Comparison of ENCODE assay signal across 14 mouse cellular contexts in the genomic region with DNA sequence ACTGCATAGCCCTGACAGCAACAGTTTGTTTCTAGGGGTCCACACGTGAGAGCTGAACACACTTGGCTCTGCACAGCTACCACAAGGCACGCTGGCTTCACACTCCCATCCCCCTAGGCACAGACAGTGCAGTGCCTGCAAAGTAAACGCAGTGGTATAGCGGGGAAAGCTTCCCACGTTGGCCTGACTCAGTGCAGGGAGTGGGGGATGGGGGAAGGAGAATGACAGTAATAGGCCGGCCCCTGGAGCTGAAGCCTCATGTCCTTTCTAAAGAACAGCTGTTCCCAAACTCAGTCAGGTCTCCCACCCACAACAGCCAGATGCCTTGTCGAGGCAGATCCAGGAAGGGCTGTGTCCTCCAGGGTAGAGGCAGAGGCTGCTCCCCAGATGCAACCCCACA. TPM values are rescaled to one million over a fixed set of nuclear protein-coding genes. Genes with fewer than 3 reads are reported as not detected.
DNase-seq lines count a peak whose midpoint lies in the region; ATAC-seq and TF ChIP-seq lines count a peak whose summit lies in the region.
"Had no signal": no experiment of that assay in that cellular context is flagged by ENCODE, and none has a peak within 500 bp of the region (broad histone marks: within the 10 kb centered on the region; RNA-seq: fewer than 3 reads in every experiment).

No protein-coding gene starts in this region.

- TF ChIP-seq EP300 in liver, postnatal 0 days (IDR thresholded peaks at IDR 0.05; ENCODE audit: low read depth): no peak

- no peak overlapping the region for H3K4me3 ChIP-seq in liver, embryonic 13.5 days (replicated peaks)
- no peak overlapping the region for H3K4me3 ChIP-seq in liver, postnatal 0 days (ENCODE audit: low read depth, low read length)
- H3K4me3 ChIP-seq: forebrain, embryonic 10.5 days; heart, embryonic 15.5 days had no signal

- H3K9me3 ChIP-seq in liver, embryonic 13.5 days (replicated peaks): no peaks in the 10 kb centered on the region
- H3K9me3 ChIP-seq in liver, postnatal 0 days (ENCODE audit: low read length): no peaks in the 10 kb centered on the region
- H3K9me3 ChIP-seq: forebrain, embryonic 10.5 days; heart, embryonic 15.5 days had no signal

- 47% methylated on average over 7 of the region's 7 CpGs for WGBS in liver, embryonic 13.5 days (ENCODE audit: insufficient replicate concordance)
- 57% methylated on average over 7 of the region's 7 CpGs for WGBS in liver, postnatal 0 days (ENCODE audit: insufficient replicate concordance)

- H3K27ac ChIP-seq in liver, embryonic 13.5 days: no peak overlapping the region
- H3K27ac ChIP-seq in liver, postnatal 0 days (ENCODE audit: low read depth): no peak overlapping the region
- H3K27ac ChIP-seq: forebrain, embryonic 10.5 days; heart, embryonic 15.5 days; liver, embryonic 14.5 days had no signal

- H3K4me2 ChIP-seq in liver, embryonic 13.5 days: no peak overlapping the region
- no peak overlapping the region for H3K4me2 ChIP-seq in liver, postnatal 0 days (ENCODE audit: low read depth, low read length)
- H3K4me2 ChIP-seq: heart, embryonic 15.5 days had no signal

- peak; percentile 40 to 44 for DNase-seq in frontal cortex, postnatal 36 days (ENCODE audit: low spot score in 2 of 2)
- no peak for DNase-seq in frontal cortex, postnatal 25 days (ENCODE audit: low spot score in 2 of 2)
- no peak for DNase-seq in liver, embryonic 13.5 days
- no peak for DNase-seq in liver, postnatal 0 days
- peak; percentile 38 for DNase-seq in right cerebral cortex, postnatal 25 days
- DNase-seq in right cerebral cortex, postnatal 4 days: no peak
- no peak for DNase-seq in spleen, adult 18-20 months
- DNase-seq: cerebellum, adult 2 months; kidney, postnatal 14 days; thymus, postnatal 25 days had no signal

- H3K27me3 ChIP-seq in liver, embryonic 13.5 days: no peaks in the 10 kb centered on the region
- no peaks in the 10 kb centered on the region for H3K27me3 ChIP-seq in liver, postnatal 0 days (ENCODE audit: insufficient read depth, low read length)
- H3K27me3 ChIP-seq: heart, embryonic 15.5 days had no signal

- TF ChIP-seq CTCF in liver, postnatal 0 days (IDR thresholded peaks at IDR 0.05; ENCODE audit: low read depth): no peak

- H3K36me3 ChIP-seq in liver, embryonic 13.5 days: peaks cover 24% of the 10 kb centered on the region
- H3K36me3 ChIP-seq in liver, postnatal 0 days (replicated peaks; ENCODE audit: insufficient read depth, low read length): peaks cover 29% of the 10 kb centered on the region

- ATAC-seq in liver, embryonic 13.5 days (ENCODE audit: low read depth): 0 out of 2 replicates have a peak, but pooled peaks have one; percentile 34
- ATAC-seq in liver, postnatal 0 days: no peak
- ATAC-seq: activated CD4-positive, CD25-positive, alpha-beta regulatory T cell, adult 4 months had no signal

- H3K4me1 ChIP-seq in liver, embryonic 13.5 days (replicated peaks): peaks cover 11% of the 10 kb centered on the region
- H3K4me1 ChIP-seq in liver, postnatal 0 days (ENCODE audit: insufficient read depth): peaks cover 7% of the 10 kb centered on the region; the same call in 1 of the 2 replicates

- no peak overlapping the region for H3K9ac ChIP-seq in liver, embryonic 13.5 days
- H3K9ac ChIP-seq in liver, postnatal 0 days (replicated peaks): no peak overlapping the region
- H3K9ac ChIP-seq: heart, embryonic 15.5 days; liver, embryonic 14.5 days had no signal

RNA-seq across cellular contexts. Expression of a gene that starts 31.4 kb away (rescaled TPM):
- polyA plus RNA-seq in liver, embryonic 13.5 days (2015; fragmentation: Nextera tagmentation; extraction: Ambion mirVana): not detected in 2 replicates
- 0.19 TPM in 1 of 2 replicates, not detected in the other for polyA plus RNA-seq in liver, postnatal 0 days (2015; fragmentation: Nextera tagmentation; extraction: Ambion mirVana)
- polyA plus RNA-seq: cerebellum, adult 2 months; forebrain, embryonic 10.5 days; heart, embryonic 15.5 days had no signal

RNA-seq across cellular contexts. Expression of a gene that starts 46.6 kb away (rescaled TPM):
- 12.0 and 12.3 TPM in 2 replicates for polyA plus RNA-seq in liver, embryonic 13.5 days (2015; fragmentation: Nextera tagmentation; extraction: Ambion mirVana)
- 18.3 and 19.6 TPM in 2 replicates for polyA plus RNA-seq in liver, postnatal 0 days (2015; fragmentation: Nextera tagmentation; extraction: Ambion mirVana)

Comparison
In these comparisons a context has a peak if more than half of its experiments do, and no peak if none do; other contexts are left out.
1. DNase-seq: peak in frontal cortex, postnatal 36 days (2 of 2) and right cerebral cortex, postnatal 25 days (single experiment); none in frontal cortex, postnatal 25 days (0 of 2), liver, embryonic 13.5 days (single experiment), liver, postnatal 0 days (single experiment), right cerebral cortex, postnatal 4 days (single experiment) and spleen, adult 18-20 months (0 of 2).